Mouse (Mus musculus) kidney, adult 18-20 months (tissue): ENCODE results near the gene Pphln1.

Experiments
- DNase-seq: peaks from one replicate; pipeline ENCODE4 v3.0.0; 2021

The Pphln1 gene

DNA sequence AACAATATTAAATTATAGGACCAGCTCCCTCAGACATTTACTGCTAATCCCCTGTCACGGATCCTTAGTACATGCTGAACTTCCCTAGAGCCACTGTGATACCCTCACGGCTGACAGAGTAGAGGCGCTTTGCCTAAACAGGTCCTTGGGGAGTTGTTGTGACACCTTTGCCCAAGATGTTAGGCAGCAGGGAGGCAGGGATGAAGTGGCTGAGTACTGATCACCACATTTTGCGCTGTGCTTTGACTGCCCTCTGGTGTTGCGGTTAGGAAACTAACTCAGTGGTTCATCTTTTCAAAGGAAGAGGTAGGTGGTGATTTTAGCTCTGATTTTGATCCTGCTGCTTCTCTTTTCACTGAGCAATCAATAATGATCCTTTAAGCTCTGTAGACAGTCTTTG, 40.5 kb downstream of the Pphln1 start:
- DNase-seq = peak; percentile 46

GRCm38 (mm10) chr15:93442271-93442670, 44.1 kb downstream of the Pphln1 start:
- DNase-seq = no peak

GRCm38 (mm10) chr15:93443676-93444075, 45.5 kb downstream of the Pphln1 start:
- DNase-seq = no peak

DNA sequence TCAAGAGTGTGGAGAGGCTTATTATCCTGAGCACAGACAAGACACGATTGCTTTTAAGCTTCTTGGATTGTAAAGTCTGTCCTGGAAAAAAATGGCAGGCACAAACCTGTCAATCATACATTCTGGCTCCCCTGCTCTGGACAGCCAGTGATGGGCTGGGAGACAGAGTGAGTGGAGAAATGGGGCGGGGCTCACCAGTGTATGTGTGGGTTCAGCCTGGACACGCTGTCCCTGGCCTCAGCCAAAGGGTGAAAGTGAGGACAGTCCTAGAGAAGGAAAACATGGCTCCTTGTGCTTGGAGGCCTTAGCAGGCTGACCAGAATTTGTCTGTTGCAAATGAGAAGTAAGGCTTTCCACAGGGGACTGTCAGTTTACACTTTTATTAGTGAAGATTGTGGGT, 50.7 kb downstream of the Pphln1 start:
- DNase-seq = no peak

GRCm38 (mm10) chr15:93453296-93453695, 55.1 kb downstream of the Pphln1 start:
- no peak for DNase-seq

DNA sequence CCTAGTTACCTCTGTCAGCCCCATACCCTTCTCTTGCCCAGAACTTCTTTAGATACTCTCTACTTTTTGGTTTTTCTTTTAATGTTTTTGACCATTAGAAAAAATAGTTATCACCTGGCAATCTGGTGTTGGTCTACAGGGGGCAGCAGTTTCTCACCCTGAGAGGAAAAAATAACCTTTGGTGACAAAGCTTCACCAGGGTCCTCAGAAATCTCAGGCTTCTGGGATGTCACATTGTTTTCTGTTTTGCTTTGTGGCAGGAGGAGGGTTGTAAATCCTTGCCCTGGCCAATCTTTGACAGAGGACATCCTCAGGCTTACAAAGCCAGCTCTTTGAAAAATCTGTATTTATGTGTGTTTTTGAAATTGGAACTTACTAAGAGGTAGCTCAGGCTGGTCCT, 57.9 kb downstream of the Pphln1 start:
- no peak for DNase-seq

- no peak for DNase-seq
These were observed 61.3 kb downstream of the Pphln1 start for GRCm38 (mm10) chr15:93459422-93459821.

DNA sequence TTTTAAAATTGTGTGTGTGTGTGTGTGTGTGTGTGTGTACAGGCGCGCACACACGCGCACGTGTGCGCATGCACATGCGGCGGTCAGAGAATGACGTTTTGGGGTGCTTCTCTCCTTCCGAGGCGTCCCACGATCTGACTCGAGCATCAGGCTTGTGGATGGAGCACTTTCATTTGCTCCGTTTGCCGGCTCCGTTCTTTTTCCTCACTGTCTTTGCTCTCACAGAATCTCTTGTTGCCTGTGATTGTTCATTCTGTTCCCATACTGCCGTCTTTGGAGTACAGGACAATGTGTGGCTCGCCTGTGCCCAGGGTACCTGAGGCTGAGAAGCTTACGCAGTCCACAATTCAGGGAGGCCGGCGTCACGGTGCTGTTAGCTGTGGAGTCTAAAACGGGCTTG, 62.9 kb downstream of the Pphln1 start:
- no peak for DNase-seq

DNA sequence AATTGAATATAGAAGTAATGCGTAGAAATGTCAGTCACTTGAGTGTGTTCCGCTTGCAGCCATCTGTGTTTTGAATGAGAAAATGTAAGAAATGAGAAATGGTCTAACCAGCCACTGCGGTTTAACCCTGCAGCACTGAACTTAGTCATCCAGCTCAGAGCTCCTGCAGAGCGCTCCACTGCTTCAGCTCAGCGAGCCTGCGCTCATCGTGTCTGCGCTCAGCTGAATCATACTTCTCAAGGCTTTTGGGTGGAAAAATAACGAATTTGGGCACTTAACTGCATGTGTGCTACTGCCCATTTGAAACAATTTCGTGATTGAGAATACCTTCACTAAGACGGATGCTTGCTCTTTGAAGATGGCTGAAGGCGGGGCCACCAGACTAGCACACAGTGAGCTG, 73.5 kb downstream of the Pphln1 start:
- DNase-seq = no peak

- DNase-seq = no peak
These were observed 73.9 kb downstream of the Pphln1 start for GRCm38 (mm10) chr15:93472089-93472488.

GRCm38 (mm10) chr15:93474277-93474676, 76.1 kb downstream of the Pphln1 start:
- DNase-seq = no peak

- DNase-seq = no peak
These were observed 77.5 kb downstream of the Pphln1 start for GRCm38 (mm10) chr15:93475688-93476087.

GRCm38 (mm10) chr15:93477729-93478128, 79.6 kb downstream of the Pphln1 start:
- no peak for DNase-seq

- no peak for DNase-seq
These were observed 80.5 kb downstream of the Pphln1 start for GRCm38 (mm10) chr15:93478676-93479075.

- no peak for DNase-seq
These were observed 81.3 kb downstream of the Pphln1 start for GRCm38 (mm10) chr15:93479445-93479844.

GRCm38 (mm10) chr15:93481112-93481511, 83.0 kb downstream of the Pphln1 start:
- DNase-seq = no peak

DNA sequence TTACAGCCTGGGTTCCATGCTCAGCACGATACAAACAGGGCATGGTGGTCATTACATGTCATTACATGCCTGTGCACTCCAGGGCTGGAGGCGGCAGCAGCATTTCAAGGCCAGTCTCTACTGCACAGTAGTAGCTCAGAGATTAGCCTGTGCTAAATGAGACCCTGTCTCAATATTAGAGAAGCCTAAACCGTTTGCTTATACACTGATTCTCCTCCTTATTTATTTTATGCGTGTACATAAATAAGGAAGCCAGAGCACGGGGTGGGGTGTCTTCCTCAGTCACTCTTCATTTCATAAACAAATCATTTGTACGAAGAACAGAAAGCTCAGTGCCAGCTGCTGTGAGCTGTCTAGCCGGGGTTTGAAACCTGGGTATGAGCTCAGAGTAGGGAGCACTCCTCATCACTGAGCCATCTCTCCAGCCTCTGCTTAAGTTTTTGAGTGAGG, 86.1 kb downstream of the Pphln1 start:
- no peak for DNase-seq

DNA sequence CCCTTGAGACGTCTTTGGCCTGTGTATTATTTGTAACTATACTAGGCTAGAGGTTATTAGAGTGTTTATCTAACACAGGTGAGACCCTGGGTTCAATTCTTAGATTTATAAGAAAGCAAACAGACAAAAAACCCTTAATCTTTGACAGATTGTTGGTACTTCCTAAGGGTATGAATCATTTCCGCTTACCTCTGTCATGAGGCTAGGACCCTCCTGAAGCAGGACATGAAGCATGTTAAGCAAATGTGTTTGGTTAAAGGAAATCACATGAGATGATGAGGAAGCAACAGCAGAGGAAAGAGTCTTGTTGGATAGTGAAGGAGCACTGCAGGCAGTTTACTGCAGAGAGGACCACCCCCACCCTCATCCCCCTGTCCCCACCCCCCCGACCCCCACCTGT, 87.1 kb downstream of the Pphln1 start:
- DNase-seq = no peak

- peak; percentile 31 for DNase-seq
These were observed 87.9 kb downstream of the Pphln1 start for GRCm38 (mm10) chr15:93486066-93486465.

DNA sequence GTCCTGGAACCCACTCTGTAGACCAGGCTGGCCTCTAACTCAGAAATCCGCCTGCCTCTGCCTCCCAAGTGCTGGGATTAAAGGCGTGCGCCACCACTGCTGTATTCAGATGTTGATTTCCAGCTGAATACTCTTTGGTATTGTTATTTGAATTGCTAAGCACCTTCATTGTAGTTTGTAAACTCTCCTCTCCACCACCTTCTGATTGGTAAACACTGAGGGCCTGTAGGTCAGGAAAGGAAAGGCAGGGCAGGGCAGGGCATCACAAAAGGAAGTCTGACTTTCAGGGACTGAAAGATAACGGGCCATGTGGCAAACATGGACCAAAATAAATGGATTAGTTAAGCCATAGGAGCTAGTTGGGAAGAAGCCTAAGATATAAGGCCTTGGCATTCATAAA, 91.4 kb downstream of the Pphln1 start:
- DNase-seq = no peak

DNA sequence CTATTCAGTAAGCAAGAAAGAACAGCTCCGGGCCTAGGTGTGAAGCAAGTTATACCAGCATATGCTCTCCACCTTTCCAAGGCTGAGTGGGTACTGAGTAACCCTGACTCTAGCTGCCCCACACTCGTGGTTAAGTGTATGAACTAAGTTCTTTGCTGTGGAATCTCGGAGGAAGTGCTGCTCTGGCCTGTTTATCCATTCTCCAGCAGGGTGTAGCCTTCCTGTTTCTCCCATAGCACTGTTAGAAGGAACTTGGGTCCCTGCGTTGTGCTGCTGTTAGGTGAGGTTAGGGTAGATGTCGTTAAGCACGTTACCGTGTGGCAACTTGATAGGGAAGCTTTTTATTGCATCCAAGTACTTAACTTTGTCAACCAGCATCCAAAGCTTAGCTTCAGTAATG, 96.5 kb downstream of the Pphln1 start:
- no peak for DNase-seq

GRCm38 (mm10) chr15:93499866-93500265, 101.7 kb downstream of the Pphln1 start:
- DNase-seq = no peak

DNA sequence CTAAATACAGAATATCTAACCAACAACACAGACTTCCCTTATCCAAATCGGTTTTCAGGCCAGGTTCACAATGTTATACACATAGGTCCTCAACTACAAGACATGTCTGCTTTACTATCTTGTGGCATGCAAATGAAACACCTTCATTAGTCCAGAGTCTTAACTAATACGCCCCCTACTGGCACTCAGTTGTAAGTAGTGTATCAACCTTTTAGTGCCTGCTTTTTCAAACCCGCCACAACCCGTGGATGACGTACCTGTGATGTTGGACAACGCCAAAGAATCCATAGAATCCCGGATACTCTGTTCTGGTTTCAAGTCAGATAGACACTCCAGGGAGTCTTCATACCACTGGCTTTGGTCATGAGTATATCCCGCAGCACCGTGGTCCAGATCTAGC, 104.6 kb downstream of the Pphln1 start:
- DNase-seq = no peak

DNA sequence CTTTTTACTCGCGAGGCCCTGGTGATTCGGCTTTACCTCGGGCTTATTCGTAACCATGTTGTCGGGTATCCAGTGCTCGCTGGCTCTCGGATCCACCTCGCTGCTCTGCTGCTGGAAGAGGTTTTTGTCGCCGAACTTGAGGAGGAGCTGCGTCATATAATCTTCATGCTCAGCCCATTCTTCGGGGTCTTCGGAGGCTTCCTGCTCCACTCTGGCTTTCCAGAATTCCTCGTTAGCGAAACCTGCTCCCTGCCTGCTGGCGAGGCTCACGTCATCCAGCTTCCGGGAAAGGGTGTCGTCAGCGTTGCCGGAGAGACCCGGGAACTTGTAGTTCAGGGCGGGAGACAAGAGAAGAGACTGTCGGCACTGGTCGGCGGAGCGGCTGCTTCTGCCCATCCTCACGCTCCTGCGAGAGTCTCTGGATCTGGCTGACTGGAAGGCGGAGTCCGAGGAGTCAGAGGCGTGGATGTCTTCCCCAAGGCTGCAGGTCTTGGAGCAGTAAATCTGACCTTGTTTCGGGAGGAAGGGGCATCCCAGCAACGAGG, 105.1 kb downstream of the Pphln1 start:
- DNase-seq = no peak

GRCm38 (mm10) chr15:93504808-93505207, 106.7 kb downstream of the Pphln1 start:
- no peak for DNase-seq
